Mouse (Mus musculus): ENCODE data around the gene Ccdc163.
A peak's percentile ranks its signal among the peaks of the same experiment; 100 is the strongest.

Ccdc163 gene

GRCm38 (mm10) chr4:116703804-116704203 lies 4.5 kb upstream of the Ccdc163 start:
- DNase-seq (ENCODE audit: low read depth) = peak; percentile 87

- no peak for DNase-seq (ENCODE audit: low read depth)
These were observed 643 bp upstream of the Ccdc163 start for GRCm38 (mm10) chr4:116707666-116708065.

- DNase-seq (ENCODE audit: low read depth) = no peak
These were observed 582 bp downstream of the Ccdc163 start for GRCm38 (mm10) chr4:116708791-116709390.

- no peak for DNase-seq (ENCODE audit: low read depth)
These were observed 1.8 kb downstream of the Ccdc163 start for GRCm38 (mm10) chr4:116710154-116710553.

- DNase-seq (ENCODE audit: low read depth) = no peak
These were observed 4.2 kb downstream of the Ccdc163 start for GRCm38 (mm10) chr4:116712536-116712935.

- peak; percentile 88 for DNase-seq (ENCODE audit: low read depth)
These were observed 11.1 kb downstream of the Ccdc163 start for GRCm38 (mm10) chr4:116719396-116719795.

- peak; percentile 95 for DNase-seq (ENCODE audit: low read depth)
These were observed 12.2 kb downstream of the Ccdc163 start, which contains the start of gene Tesk2 for GRCm38 (mm10) chr4:116720343-116721097. Gene Tesk2 (plus strand): TSS chr4:116720948.

- no peak for DNase-seq (ENCODE audit: low read depth)
These were observed 12.9 kb downstream of the Ccdc163 start for GRCm38 (mm10) chr4:116721098-116721628.

- DNase-seq (ENCODE audit: low read depth) = no peak
These were observed 13.9 kb downstream of the Ccdc163 start for GRCm38 (mm10) chr4:116722230-116722629.

GRCm38 (mm10) chr4:116725444-116725843 lies 17.1 kb downstream of the Ccdc163 start:
- no peak for DNase-seq (ENCODE audit: low read depth)

- DNase-seq (ENCODE audit: low read depth) = no peak
These were observed 19.1 kb downstream of the Ccdc163 start for GRCm38 (mm10) chr4:116727401-116727800.

- DNase-seq (ENCODE audit: low read depth) = no peak
These were observed 21.2 kb downstream of the Ccdc163 start for GRCm38 (mm10) chr4:116729532-116729931.

- DNase-seq (ENCODE audit: low read depth) = no peak
These were observed 22.8 kb downstream of the Ccdc163 start for GRCm38 (mm10) chr4:116731077-116731476.

- DNase-seq (ENCODE audit: low read depth) = no peak
These were observed 24.0 kb downstream of the Ccdc163 start for GRCm38 (mm10) chr4:116732355-116732754.

GRCm38 (mm10) chr4:116734996-116735395 lies 26.7 kb downstream of the Ccdc163 start:
- peak; percentile 72 for DNase-seq (ENCODE audit: low read depth)

- DNase-seq (ENCODE audit: low read depth) = no peak
These were observed 30.9 kb downstream of the Ccdc163 start for GRCm38 (mm10) chr4:116738972-116739751.

- DNase-seq (ENCODE audit: low read depth) = no peak
These were observed 41.4 kb downstream of the Ccdc163 start for GRCm38 (mm10) chr4:116749750-116750149.

- DNase-seq (ENCODE audit: low read depth) = no peak
These were observed 53.6 kb downstream of the Ccdc163 start for GRCm38 (mm10) chr4:116761914-116762313.

- DNase-seq (ENCODE audit: low read depth) = no peak
These were observed 55.7 kb downstream of the Ccdc163 start for GRCm38 (mm10) chr4:116764001-116764400.

- no peak for DNase-seq (ENCODE audit: low read depth)
These were observed 60.2 kb downstream of the Ccdc163 start for GRCm38 (mm10) chr4:116768510-116768909.

GRCm38 (mm10) chr4:116769060-116769459 lies 60.8 kb downstream of the Ccdc163 start:
- DNase-seq (ENCODE audit: low read depth) = no peak

- DNase-seq (ENCODE audit: low read depth) = no peak
These were observed 68.1 kb downstream of the Ccdc163 start for GRCm38 (mm10) chr4:116776391-116776790.
